Mouse (Mus musculus): Measurements from ENCODE around the gene Actn2. TPM values are rescaled to one million over a fixed set of nuclear protein-coding genes. Genes with fewer than 3 reads are reported as not detected.

Gene Actn2
- polyA plus RNA-seq, 1 experiment from 2014 or later: 1,360 TPM

Other genes starting within 250 kb of the Actn2 start
- 35.3 and 40.1 TPM in 2 replicates for gene Ryr2, start 233.8 kb downstream of the Actn2 start, polyA plus RNA-seq (2016; fragmentation: Nextera tagmentation; extraction: Ambion mirVana)
- 18.7 and 20.0 TPM in 2 replicates for gene Mtr, start 82.6 kb downstream of the Actn2 start, polyA plus RNA-seq (2016; fragmentation: Nextera tagmentation; extraction: Ambion mirVana)
- gene Heatr1, start 54.3 kb upstream of the Actn2 start, polyA plus RNA-seq (2016; fragmentation: Nextera tagmentation; extraction: Ambion mirVana): 13.1 and 16.8 TPM in 2 replicates
- 12.8 and 12.9 TPM in 2 replicates for gene Lgals8, start 124.2 kb upstream of the Actn2 start, polyA plus RNA-seq (2016; fragmentation: Nextera tagmentation; extraction: Ambion mirVana)
- gene Edaradd, start 179.7 kb upstream of the Actn2 start, polyA plus RNA-seq (2016; fragmentation: Nextera tagmentation; extraction: Ambion mirVana): 0.57 and 0.66 TPM in 2 replicates
- 7.8 and 7.9 TPM in 2 replicates for gene Ero1lb, start 225.1 kb upstream of the Actn2 start, polyA plus RNA-seq (2016; fragmentation: Nextera tagmentation; extraction: Ambion mirVana)